Mouse (Mus musculus) CD4-positive naive resting alpha-beta T cell, adult 57 days (primary cell): ENCODE data around the gene Wfdc11. TPM values are rescaled to one million over a fixed set of nuclear protein-coding genes. Genes with fewer than 3 reads are reported as not detected.

ENCODE experiments used
- total RNA-seq: library from RNA; stranded (reverse); gene quantifications from one replicate; pipeline ENCODE4 v1.2.4, GENCODE M21; 2023

Wfdc11 gene
- not detected for total RNA-seq

DNA sequence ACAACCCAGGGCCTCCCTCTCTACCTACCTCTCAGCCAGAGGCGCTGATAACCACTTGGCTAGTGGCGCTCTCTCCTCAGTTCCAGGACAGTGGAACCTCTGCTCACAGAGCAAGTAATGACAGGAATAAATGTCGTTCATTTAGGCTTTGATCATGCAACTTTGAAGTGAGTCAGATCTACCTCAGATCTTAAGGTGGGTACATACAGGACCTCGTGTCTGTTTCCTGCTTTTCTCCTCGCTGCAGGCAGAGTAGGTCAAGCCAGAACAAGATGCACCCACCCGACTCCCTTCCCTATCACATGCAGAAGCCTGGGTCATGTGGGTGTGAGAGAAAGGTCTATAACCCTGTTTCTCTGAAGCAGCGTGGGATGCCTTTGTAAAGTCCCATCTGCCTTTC is at the start of gene Wfdc11:
Gene Wfdc11 (minus strand): TSS at position 101 of the 400 bp plus-strand sequence.

GRCm38 (mm10) chr2:164715005-164715404 is 41.1 kb upstream of the Wfdc11 start, which contains the start of gene Spint5:
Spint5 (plus strand) TSS chr2:164715305.

DNA sequence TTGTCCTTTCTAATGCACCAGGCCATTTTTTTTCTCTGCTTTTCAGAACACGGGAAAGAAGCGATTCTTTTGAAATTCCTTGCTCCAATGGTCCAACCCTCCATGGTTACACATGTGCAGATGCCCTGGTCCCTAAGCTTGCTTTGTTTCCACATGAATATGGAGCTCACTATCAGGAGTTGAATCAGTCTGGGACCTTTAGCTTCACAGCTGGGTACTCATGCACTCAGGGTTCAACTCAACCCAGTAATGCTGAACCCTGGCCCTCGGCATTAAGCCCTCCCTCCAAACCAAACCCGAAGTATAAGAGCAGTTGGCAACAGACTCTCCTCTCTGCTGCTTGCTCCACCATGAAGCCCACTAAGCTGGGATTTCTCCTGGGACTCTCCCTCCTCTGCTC is 24.3 kb upstream of the Wfdc11 start, which contains the start of gene Spint4:
Gene Spint4 (plus strand): TSS at position 301 of the 400 bp plus-strand sequence.

GRCm38 (mm10) chr2:164684807-164685206 is 10.9 kb upstream of the Wfdc11 start, which contains the start of gene Wfdc13:
Wfdc13 (plus strand) TSS chr2:164685107.

GRCm38 (mm10) chr2:164656483-164656882 is 17.4 kb downstream of the Wfdc11 start, which contains the start of gene Wfdc9:
Wfdc9 (minus strand) TSS chr2:164656583.

GRCm38 (mm10) chr2:164655858-164656257 is 18.0 kb downstream of the Wfdc11 start, which contains the start of gene Wfdc10:
Wfdc10 (plus strand) TSS chr2:164656046.

DNA sequence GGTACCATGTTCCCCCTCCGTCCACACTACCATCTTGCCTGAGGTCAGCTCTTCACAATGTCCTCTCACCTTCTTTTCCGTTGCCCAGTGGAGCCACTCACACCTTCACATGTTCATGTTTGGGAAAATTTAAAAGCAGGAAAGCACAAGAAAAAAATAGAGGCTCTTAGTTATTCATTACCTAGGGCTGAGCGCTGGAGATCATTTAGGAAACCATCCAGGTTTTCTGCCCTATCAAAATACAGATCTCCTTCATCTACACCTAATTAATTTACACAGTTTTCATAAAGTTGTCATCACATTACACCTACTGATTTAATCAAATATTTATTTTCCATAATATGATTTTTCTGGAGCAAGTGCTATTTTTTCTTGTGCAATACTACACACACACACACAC is 35.2 kb downstream of the Wfdc11 start, which contains the start of gene Wfdc16:
Gene Wfdc16 (minus strand): TSS at position 101 of the 400 bp plus-strand sequence.

DNA sequence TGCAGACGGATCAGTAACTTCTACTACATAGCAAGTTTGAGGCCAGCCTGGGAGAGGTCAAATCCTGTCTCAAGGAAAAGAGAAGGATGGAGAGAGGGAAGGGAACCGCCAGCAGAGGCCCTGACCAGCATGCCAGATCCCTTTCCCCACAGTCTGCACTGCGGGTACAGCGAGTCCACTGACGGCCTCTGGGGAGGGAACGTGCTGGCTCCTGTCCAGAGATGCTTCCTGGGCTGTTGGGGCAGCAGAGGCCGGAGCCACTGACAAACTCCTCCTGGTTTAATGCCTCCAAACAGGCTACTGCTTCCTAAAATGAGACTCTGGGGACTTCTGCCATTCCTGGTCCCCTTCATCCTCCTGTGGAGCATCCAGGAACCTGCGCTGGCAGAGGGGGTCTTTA is 60.4 kb downstream of the Wfdc11 start, which contains the start of the genes Wfdc6b and Wfdc8:
Gene Wfdc6b (plus strand): TSS at position 52 of the 400 bp plus-strand sequence.
Gene Wfdc8 (minus strand): TSS at position 156 of the 400 bp plus-strand sequence.

Other genes starting within 250 kb of the Wfdc11 start
- gene Sdc4, start 230.2 kb downstream of the Wfdc11 start, total RNA-seq: 7.3 TPM
- 49.4 TPM for gene Sys1, start 217.1 kb downstream of the Wfdc11 start, total RNA-seq
- gene Gm20458, start 213.1 kb downstream of the Wfdc11 start, total RNA-seq: 4.0 TPM
- not detected for gene Trp53tg5, start 200.4 kb downstream of the Wfdc11 start, total RNA-seq
- 3.6 TPM for gene Dbndd2, start 188.0 kb downstream of the Wfdc11 start, total RNA-seq
- gene Pigt, start 176.6 kb downstream of the Wfdc11 start, total RNA-seq: 61.4 TPM
- 1.9 TPM for gene Wfdc2, start 111.7 kb downstream of the Wfdc11 start, total RNA-seq
- gene Spint3, start 100.6 kb downstream of the Wfdc11 start, total RNA-seq: not detected
- not detected for gene Wfdc6a, start 88.6 kb downstream of the Wfdc11 start, total RNA-seq
- gene Eppin, start 80.5 kb downstream of the Wfdc11 start, total RNA-seq: not detected
- not detected for gene Wfdc6b, start 60.6 kb downstream of the Wfdc11 start, total RNA-seq
- not detected for gene Wfdc8, start 60.5 kb downstream of the Wfdc11 start, total RNA-seq
- not detected for gene Wfdc16, start 35.3 kb downstream of the Wfdc11 start, total RNA-seq
- not detected for gene Wfdc10, start 18.0 kb downstream of the Wfdc11 start, total RNA-seq
- gene Wfdc9, start 17.5 kb downstream of the Wfdc11 start, total RNA-seq: not detected
- gene Wfdc13, start 11.0 kb upstream of the Wfdc11 start, total RNA-seq: not detected
- gene Spint4, start 24.4 kb upstream of the Wfdc11 start, total RNA-seq: not detected
- gene Spint5, start 41.2 kb upstream of the Wfdc11 start, total RNA-seq: not detected
- gene Wfdc3, start 71.8 kb upstream of the Wfdc11 start, total RNA-seq: 0.35 TPM
- gene Dnttip1, start 71.9 kb upstream of the Wfdc11 start, total RNA-seq: 46.4 TPM
- gene Ube2c, start 95.8 kb upstream of the Wfdc11 start, total RNA-seq: 1.9 TPM
- not detected for gene Tnnc2, start 105.9 kb upstream of the Wfdc11 start, total RNA-seq
- gene Snx21, start 111.7 kb upstream of the Wfdc11 start, total RNA-seq: 0.65 TPM
- 39.4 TPM for gene Acot8, start 130.8 kb upstream of the Wfdc11 start, total RNA-seq
- gene Zswim3, start 131.0 kb upstream of the Wfdc11 start, total RNA-seq: 3.0 TPM
- 11.9 TPM for gene Zswim1, start 148.6 kb upstream of the Wfdc11 start, total RNA-seq
- not detected for gene Spata25, start 154.4 kb upstream of the Wfdc11 start, total RNA-seq
- 91.4 TPM for gene Ctsa, start 158.8 kb upstream of the Wfdc11 start, total RNA-seq
- gene Neurl2, start 159.4 kb upstream of the Wfdc11 start, total RNA-seq: 0.59 TPM
- gene Pltp, start 183.6 kb upstream of the Wfdc11 start, total RNA-seq: 0.86 TPM
- gene Pcif1, start 205.2 kb upstream of the Wfdc11 start, total RNA-seq: 115 TPM
- 56.1 TPM for gene Zfp335, start 237.7 kb upstream of the Wfdc11 start, total RNA-seq